Mouse (Mus musculus): ENCODE data around the gene Psmd9.

- TF ChIP-seq CTCF (IDR thresholded peaks at IDR 0.05; ENCODE audit: control insufficient read depth, insufficient read depth, low read length) (no peak), POLR2A (IDR thresholded peaks at IDR 0.05; ENCODE audit: borderline replicate concordance, control insufficient read depth, low read depth, low read length) (no peak)
Observed at GRCm38 (mm10) chr5:123228524-123228922, 59.3 kb downstream of the Psmd9 start.
